Mouse (Mus musculus) cortical plate, adult 2 months (tissue): ENCODE measurements around the gene Slc25a22. TPM values are rescaled to one million over a fixed set of nuclear protein-coding genes. Genes with fewer than 3 reads are reported as not detected.

Source experiments
- H3K27ac ChIP-seq: fragments of 200-500 bp; 2 replicates; pipeline ENCODE4 v1.5.1; 2012; ENCODE audit warnings: low read length, control low read depth, inconsistent platforms; ENCODE audit not compliant: insufficient read depth
- H3K4me1 ChIP-seq: fragments of 200-500 bp; 2 replicates; pipeline ENCODE4 v1.6.1; 2011; ENCODE audit warnings: low read length; ENCODE audit not compliant: control insufficient read depth, insufficient read depth
- H3K4me3 ChIP-seq: fragments of 200-500 bp; 2 replicates; pipeline ENCODE4 v1.5.1; 2011; ENCODE audit warnings: mild to moderate bottlenecking, low read length, control low read depth; ENCODE audit not compliant: insufficient read depth
- CTCF ChIP-seq: fragments of 200-500 bp; IDR thresholded peaks from 2 replicates; pipeline ENCODE4 v1.5.1; 2011; ENCODE audit warnings: mild to moderate bottlenecking, control low read depth, low read length; ENCODE audit not compliant: insufficient read depth; ENCODE audit errors: extremely low read depth
- POLR2A ChIP-seq: fragments of 200-500 bp; IDR thresholded peaks from 2 replicates; pipeline ENCODE4 v1.6.1; 2011; ENCODE audit warnings: mild to moderate bottlenecking, low read length, control low read depth; ENCODE audit not compliant: insufficient read depth; ENCODE audit errors: extremely low read depth
- polyA plus RNA-seq: library from polyadenylated mRNA; depleted of rRNA; stranded (reverse); fragments of >200 nt; gene quantifications from 2 replicates; pipeline ENCODE4 v1.2.3, GENCODE M21; 2012

The Slc25a22 gene
- polyA plus RNA-seq, 1 experiment: 242 TPM

GRCm38 (mm10) chr7:141474160-141474559 is 36.5 kb upstream of the Slc25a22 start:
- peaks cover 8% of the 10 kb centered on the region for H3K4me1 ChIP-seq
- TF ChIP-seq POLR2A (no peak), CTCF (no peak)
- H3K4me3 ChIP-seq: peak overlapping the region; percentile 81
- no peak overlapping the region for H3K27ac ChIP-seq

GRCm38 (mm10) chr7:141472763-141473162 is 35.1 kb upstream of the Slc25a22 start:
- TF ChIP-seq CTCF (no peak), POLR2A (no peak)
- Histone ChIP-seq H3K27ac (no peak overlapping the region), H3K4me1 (peaks cover 12% of the 10 kb centered on the region), H3K4me3 (no peak overlapping the region)

GRCm38 (mm10) chr7:141472226-141472625 is 34.5 kb upstream of the Slc25a22 start:
- H3K27ac ChIP-seq: no peak overlapping the region
- H3K4me3 ChIP-seq: no peak overlapping the region
- TF ChIP-seq CTCF: no peak
- no peak for TF ChIP-seq POLR2A
- H3K4me1 ChIP-seq: peaks cover 12% of the 10 kb centered on the region

GRCm38 (mm10) chr7:141471236-141471635 is 33.5 kb upstream of the Slc25a22 start:
- TF ChIP-seq CTCF (no peak), POLR2A (no peak)
- no peak overlapping the region for H3K27ac ChIP-seq
- no peak overlapping the region for H3K4me3 ChIP-seq
- H3K4me1 ChIP-seq: peaks cover 12% of the 10 kb centered on the region

- TF ChIP-seq CTCF (no peak), POLR2A (no peak)
- peaks cover 12% of the 10 kb centered on the region for H3K4me1 ChIP-seq
- H3K27ac ChIP-seq: no peak overlapping the region
- no peak overlapping the region for H3K4me3 ChIP-seq
These were observed 32.9 kb upstream of the Slc25a22 start for GRCm38 (mm10) chr7:141470637-141470944.

- no peak overlapping the region for H3K27ac ChIP-seq
- no peak overlapping the region for H3K4me3 ChIP-seq
- no peak for TF ChIP-seq POLR2A
- no peak for TF ChIP-seq CTCF
- H3K4me1 ChIP-seq: peaks cover 12% of the 10 kb centered on the region
These were observed 32.4 kb upstream of the Slc25a22 start for GRCm38 (mm10) chr7:141469901-141470636.

- Histone ChIP-seq H3K4me1 (peaks cover 12% of the 10 kb centered on the region), H3K27ac (no peak overlapping the region), H3K4me3 (peak overlapping the region; percentile 62; the same call in 1 of the 2 replicates)
- no peak for TF ChIP-seq POLR2A
- TF ChIP-seq CTCF: no peak
These were observed 31.7 kb upstream of the Slc25a22 start for GRCm38 (mm10) chr7:141469352-141469751.

GRCm38 (mm10) chr7:141468522-141469211 is 31.0 kb upstream of the Slc25a22 start:
- Histone ChIP-seq H3K27ac (peak overlapping the region; percentile 22; the same call in 1 of the 2 replicates), H3K4me1 (peaks cover 8% of the 10 kb centered on the region)

GRCm38 (mm10) chr7:141468164-141468521 is 30.5 kb upstream of the Slc25a22 start:
- Histone ChIP-seq H3K4me3 (peak overlapping the region; percentile 62), H3K4me1 (peaks cover 7% of the 10 kb centered on the region), H3K27ac (peak overlapping the region; percentile 71)
- no peak for TF ChIP-seq CTCF
- no peak for TF ChIP-seq POLR2A

More at GRCm38 (mm10) chr7:141468522-141469211, 31.0 kb upstream of the Slc25a22 start:
- peak overlapping the region; percentile 62 for H3K4me3 ChIP-seq
- TF ChIP-seq POLR2A (no peak), CTCF (peak; percentile 44)
